Mouse (Mus musculus): ENCODE data around the gene Sash3. TPM values are rescaled to one million over a fixed set of nuclear protein-coding genes. Genes with fewer than 3 reads are reported as not detected.

The Sash3 gene
- polyA plus RNA-seq, 1 experiment from 2014 or later, result 1.5 TPM

DNA sequence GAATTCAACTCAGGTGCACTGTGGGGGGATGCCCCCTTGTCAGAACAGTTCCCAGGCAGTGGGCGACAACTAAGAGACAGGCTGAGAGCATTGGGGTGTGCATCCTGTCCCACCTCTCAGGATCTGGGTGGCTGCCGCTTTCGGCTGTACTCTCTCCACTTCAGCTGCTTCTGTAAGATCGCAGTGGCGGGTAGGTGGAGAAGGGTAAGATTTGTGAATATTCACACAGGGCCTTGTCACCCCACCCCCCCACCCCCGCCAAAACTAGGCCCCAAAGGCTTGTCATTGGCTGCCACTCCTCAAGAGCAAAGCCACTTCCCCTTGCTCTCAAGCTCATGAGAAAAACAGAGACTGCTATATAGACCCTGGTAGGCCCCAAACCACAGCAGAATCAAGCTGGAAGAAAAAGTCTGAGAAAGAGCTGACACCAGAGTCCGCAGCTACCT is 1.5 kb downstream of the Sash3 start:
- H3K4me2 ChIP-seq (replicated peaks), result no peak overlapping the region
- H3K27ac ChIP-seq, result no peak overlapping the region
- no peak for ATAC-seq (ENCODE audit: low FRiP score, low read depth)
- H3K4me1 ChIP-seq, result no peaks in the 10 kb centered on the region
- no peak overlapping the region for H3K9ac ChIP-seq
- no peaks in the 10 kb centered on the region for H3K36me3 ChIP-seq
- WGBS, result 87% methylated on average over 7 of the region's 7 CpGs
- no peaks in the 10 kb centered on the region for H3K27me3 ChIP-seq (replicated peaks)
- H3K4me3 ChIP-seq, result no peak overlapping the region
- H3K9me3 ChIP-seq, result no peaks in the 10 kb centered on the region

GRCm38 (mm10) chrX:48152106-48152505 is 5.9 kb downstream of the Sash3 start:
- H3K27me3 ChIP-seq (replicated peaks), result no peaks in the 10 kb centered on the region
- no peaks in the 10 kb centered on the region for H3K4me1 ChIP-seq
- H3K9ac ChIP-seq, result no peak overlapping the region
- no peak for ATAC-seq (ENCODE audit: low FRiP score, low read depth)
- H3K9me3 ChIP-seq, result no peaks in the 10 kb centered on the region
- WGBS, result 85% methylated on average over 7 of the region's 7 CpGs
- no peak overlapping the region for H3K4me3 ChIP-seq
- H3K27ac ChIP-seq, result no peak overlapping the region
- H3K36me3 ChIP-seq, result no peaks in the 10 kb centered on the region
- H3K4me2 ChIP-seq (replicated peaks), result no peak overlapping the region

GRCm38 (mm10) chrX:48153414-48153813 is 7.2 kb downstream of the Sash3 start:
- Histone ChIP-seq H3K9ac (no peak overlapping the region), H3K4me3 (no peak overlapping the region), H3K27ac (no peak overlapping the region), H3K27me3 (replicated peaks) (no peaks in the 10 kb centered on the region), H3K9me3 (no peaks in the 10 kb centered on the region), H3K36me3 (no peaks in the 10 kb centered on the region), H3K4me2 (replicated peaks) (no peak overlapping the region), H3K4me1 (no peaks in the 10 kb centered on the region)
- no peak for ATAC-seq (ENCODE audit: low FRiP score, low read depth)
- 88% methylated on average over 2 of the region's 2 CpGs for WGBS

DNA sequence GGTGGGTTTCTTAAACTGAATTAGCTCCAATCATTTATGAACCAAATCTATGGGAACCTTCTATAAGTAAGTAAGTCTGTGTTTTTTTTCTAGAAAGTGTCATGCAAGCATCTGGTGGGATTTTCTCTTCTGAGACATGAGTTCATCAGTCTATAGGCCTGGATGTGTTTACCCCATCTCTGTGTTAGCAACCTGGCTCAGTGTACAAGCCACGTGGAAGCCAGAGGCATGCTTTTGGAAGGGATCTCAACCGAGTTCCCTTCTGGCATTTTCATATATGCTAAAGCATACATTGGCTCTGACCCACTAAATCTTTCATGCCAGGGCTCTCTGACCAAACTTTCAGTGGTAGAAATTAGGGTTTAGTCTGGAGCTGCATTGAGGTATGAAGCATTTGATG is 7.7 kb downstream of the Sash3 start:
- H3K9me3 ChIP-seq, result no peaks in the 10 kb centered on the region
- WGBS, result 71% methylated on average over 2 of the region's 2 CpGs
- H3K4me2 ChIP-seq (replicated peaks), result no peak overlapping the region
- no peak overlapping the region for H3K9ac ChIP-seq
- no peak overlapping the region for H3K27ac ChIP-seq
- H3K27me3 ChIP-seq (replicated peaks), result no peaks in the 10 kb centered on the region
- H3K36me3 ChIP-seq, result no peaks in the 10 kb centered on the region
- no peaks in the 10 kb centered on the region for H3K4me1 ChIP-seq
- no peak for ATAC-seq (ENCODE audit: low FRiP score, low read depth)
- H3K4me3 ChIP-seq, result no peak overlapping the region

- Histone ChIP-seq H3K4me2 (replicated peaks) (no peak overlapping the region), H3K36me3 (no peaks in the 10 kb centered on the region), H3K27ac (no peak overlapping the region), H3K4me3 (no peak overlapping the region), H3K9ac (no peak overlapping the region), H3K27me3 (replicated peaks) (no peaks in the 10 kb centered on the region), H3K4me1 (no peaks in the 10 kb centered on the region), H3K9me3 (no peaks in the 10 kb centered on the region)
- 85% methylated on average over 6 of the region's 6 CpGs for WGBS
- ATAC-seq (ENCODE audit: low FRiP score, low read depth), result no peak
These were observed 9.3 kb downstream of the Sash3 start for GRCm38 (mm10) chrX:48155489-48155888.

- ATAC-seq (ENCODE audit: low FRiP score, low read depth), result no peak
- H3K4me2 ChIP-seq (replicated peaks), result no peak overlapping the region
- 90% methylated on average over 8 of the region's 8 CpGs for WGBS
These were observed 11.2 kb downstream of the Sash3 start for GRCm38 (mm10) chrX:48157396-48157795.

GRCm38 (mm10) chrX:48158229-48158919 is 12.1 kb downstream of the Sash3 start:
- Histone ChIP-seq H3K4me3 (no peak overlapping the region), H3K4me1 (no peaks in the 10 kb centered on the region), H3K9ac (no peak overlapping the region), H3K9me3 (no peaks in the 10 kb centered on the region), H3K4me2 (replicated peaks) (no peak overlapping the region), H3K27me3 (replicated peaks) (no peaks in the 10 kb centered on the region), H3K36me3 (no peaks in the 10 kb centered on the region), H3K27ac (no peak overlapping the region)
- WGBS, result 88% methylated on average over 11 of the region's 11 CpGs
- no peak for ATAC-seq (ENCODE audit: low FRiP score, low read depth)

More at GRCm38 (mm10) chrX:48157396-48157795, 11.2 kb downstream of the Sash3 start:
- Histone ChIP-seq H3K36me3 (no peaks in the 10 kb centered on the region), H3K9me3 (no peaks in the 10 kb centered on the region), H3K4me3 (no peak overlapping the region), H3K4me1 (no peaks in the 10 kb centered on the region), H3K9ac (no peak overlapping the region), H3K27ac (no peak overlapping the region), H3K27me3 (replicated peaks) (no peaks in the 10 kb centered on the region)

DNA sequence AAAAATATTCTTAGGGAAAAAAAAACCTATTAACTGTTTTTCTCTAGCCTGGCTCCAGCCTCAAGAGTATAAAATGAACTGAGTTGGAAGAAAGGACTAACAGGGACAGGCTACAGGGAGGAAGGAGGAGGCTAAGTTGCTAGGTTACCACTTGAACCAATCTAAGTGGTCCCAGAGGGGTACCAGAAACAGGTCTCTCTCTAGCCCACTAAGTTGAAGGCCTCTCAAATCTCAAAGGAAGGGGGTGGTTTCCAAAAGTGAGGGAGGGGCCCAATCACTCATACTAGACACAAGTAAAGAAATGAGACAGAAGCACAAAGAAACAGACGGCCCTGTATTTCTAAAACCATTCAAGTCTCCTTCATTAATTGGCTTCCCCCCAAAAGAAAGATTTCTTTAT is 23.7 kb downstream of the Sash3 start:
- 43% methylated on average over 1 of the region's 1 CpGs for WGBS
- H3K27me3 ChIP-seq (replicated peaks), result no peaks in the 10 kb centered on the region
- H3K4me1 ChIP-seq, result no peaks in the 10 kb centered on the region
- H3K4me3 ChIP-seq, result no peak overlapping the region
- ATAC-seq (ENCODE audit: low FRiP score, low read depth), result no peak
- H3K9ac ChIP-seq, result no peak overlapping the region
- H3K4me2 ChIP-seq (replicated peaks), result no peak overlapping the region
- no peaks in the 10 kb centered on the region for H3K9me3 ChIP-seq
- H3K27ac ChIP-seq, result no peak overlapping the region
- peaks cover 7% of the 10 kb centered on the region; the same call in 1 of the 2 replicates for H3K36me3 ChIP-seq

DNA sequence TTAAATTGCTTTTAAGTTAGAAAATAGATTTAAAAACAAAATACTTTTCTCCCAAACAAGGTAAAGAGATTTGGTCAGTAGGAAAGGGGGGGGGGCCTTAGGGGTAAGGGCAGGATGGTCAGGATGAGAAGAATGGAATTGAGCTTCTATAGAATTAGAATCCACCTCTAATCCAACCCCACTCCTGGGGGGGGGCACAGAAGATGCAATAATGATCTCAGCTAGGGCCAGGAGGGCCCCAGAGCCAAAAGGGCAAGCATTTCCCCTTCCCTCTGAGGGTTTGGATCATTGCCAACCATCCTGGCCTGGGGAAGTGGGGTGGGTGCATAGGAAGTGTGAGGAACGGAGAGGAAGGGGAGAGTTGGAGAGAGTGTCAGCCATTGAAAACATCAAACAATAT is 24.1 kb downstream of the Sash3 start:
- H3K4me1 ChIP-seq, result no peaks in the 10 kb centered on the region
- WGBS, result 50% methylated on average over 1 of the region's 1 CpGs
- no peak overlapping the region for H3K27ac ChIP-seq
- no peak overlapping the region for H3K9ac ChIP-seq
- H3K4me2 ChIP-seq (replicated peaks), result no peak overlapping the region
- H3K4me3 ChIP-seq, result no peak overlapping the region
- H3K9me3 ChIP-seq, result no peaks in the 10 kb centered on the region
- H3K36me3 ChIP-seq, result peaks cover 11% of the 10 kb centered on the region; the same call in 1 of the 2 replicates
- no peaks in the 10 kb centered on the region for H3K27me3 ChIP-seq (replicated peaks)
- ATAC-seq (ENCODE audit: low FRiP score, low read depth), result no peak

- no peak for ATAC-seq (ENCODE audit: low FRiP score, low read depth)
These were observed 35.6 kb downstream of the Sash3 start for GRCm38 (mm10) chrX:48181844-48182243.

GRCm38 (mm10) chrX:48184703-48185102 is 38.5 kb downstream of the Sash3 start:
- no peak overlapping the region for H3K4me3 ChIP-seq

More at GRCm38 (mm10) chrX:48181844-48182243, 35.6 kb downstream of the Sash3 start:
- no peak overlapping the region for H3K4me3 ChIP-seq
- H3K9ac ChIP-seq, result no peak overlapping the region
- no peaks in the 10 kb centered on the region for H3K4me1 ChIP-seq
- H3K36me3 ChIP-seq, result peaks cover 3% of the 10 kb centered on the region; the same call in 1 of the 2 replicates
- H3K27ac ChIP-seq, result no peak overlapping the region
- WGBS, result 85% methylated on average over 6 of the region's 6 CpGs
- no peak overlapping the region for H3K4me2 ChIP-seq (replicated peaks)
- H3K27me3 ChIP-seq (replicated peaks), result no peaks in the 10 kb centered on the region
- H3K9me3 ChIP-seq, result no peaks in the 10 kb centered on the region

GRCm38 (mm10) chrX:48191261-48191660 is 45.0 kb downstream of the Sash3 start:
- Histone ChIP-seq H3K27ac (no peak overlapping the region), H3K36me3 (peaks cover 2% of the 10 kb centered on the region; the same call in 1 of the 2 replicates), H3K27me3 (replicated peaks) (no peaks in the 10 kb centered on the region), H3K4me2 (replicated peaks) (no peak overlapping the region), H3K4me1 (no peaks in the 10 kb centered on the region), H3K9me3 (no peaks in the 10 kb centered on the region), H3K9ac (no peak overlapping the region), H3K4me3 (no peak overlapping the region)
- no peak for ATAC-seq (ENCODE audit: low FRiP score, low read depth)
- 88% methylated on average over 6 of the region's 6 CpGs for WGBS

More at GRCm38 (mm10) chrX:48184703-48185102, 38.5 kb downstream of the Sash3 start:
- 77% methylated on average over 3 of the region's 3 CpGs for WGBS
- H3K27me3 ChIP-seq (replicated peaks), result no peaks in the 10 kb centered on the region
- no peaks in the 10 kb centered on the region for H3K9me3 ChIP-seq
- no peak for ATAC-seq (ENCODE audit: low FRiP score, low read depth)
- H3K36me3 ChIP-seq, result peaks cover 3% of the 10 kb centered on the region
- H3K9ac ChIP-seq, result no peak overlapping the region
- no peaks in the 10 kb centered on the region for H3K4me1 ChIP-seq
- no peak overlapping the region for H3K27ac ChIP-seq
- H3K4me2 ChIP-seq (replicated peaks), result no peak overlapping the region
